Mouse (Mus musculus) Patski (cell line): ENCODE data around the gene Dzip1l. TPM values are rescaled to one million over a fixed set of nuclear protein-coding genes. Genes with fewer than 3 reads are reported as not detected.

ENCODE experiments used
- ATAC-seq: fragments of 100-300 bp; one replicate; pipeline ENCODE4 v1.8.0; 2021
- CTCF ChIA-PET: fragments of 350-600 bp; sonication (Branson Sonifier 250); formaldehyde crosslinking; loops from one replicate; lab custom pipeline; 2022; ENCODE audit warnings: inconsistent platforms; lab: Charles Lee
- POLR2A ChIA-PET: fragments of 350-600 bp; sonication (Branson Sonifier 250); formaldehyde crosslinking; loops from one replicate; lab custom pipeline; 2022; ENCODE audit warnings: antibody characterized with exemption, inconsistent platforms; lab: Charles Lee
- DNase-seq: peaks from one replicate; pipeline ENCODE4 v3.0.0-alpha.2; 2011; ENCODE audit warnings: low read depth, low spot score
- H3K27me3 ChIP-seq: fragments of 371-371 bp; one replicate; pipeline ENCODE4 v1.5.1; 2021
- CTCF ChIP-seq: fragments of 100-300 bp; IDR thresholded peaks from one replicate; pipeline ENCODE4 v1.5.1; 2021
- in situ Hi-C: fragments of 300-500 bp; cut with MboI; formaldehyde crosslinking; loops from 3 replicates; pipeline ENCODE4 v1.11.1; 2018; ENCODE audit warnings: low pct_unique_long_range_greater_than_20kb, mixed read lengths
- polyA plus RNA-seq: library from polyadenylated mRNA; unstranded; gene quantifications from one replicate; pipeline ENCODE4 v1.2.3, GENCODE M21; 2021

Gene Dzip1l
- polyA plus RNA-seq, 1 experiment from 2014 or later, result 27.8 TPM

GRCm38 (mm10) chr9:99622966-99623365 lies 6.3 kb upstream of the Dzip1l start:
- CTCF ChIA-PET, result no interaction called here
- TF ChIP-seq CTCF, result no peak
- in situ Hi-C loops, result no loop called here
- H3K27me3 ChIP-seq, result no peaks in the 10 kb centered on the region
- no peak for DNase-seq
- POLR2A ChIA-PET, result no interaction called here
- no peak for ATAC-seq

DNA sequence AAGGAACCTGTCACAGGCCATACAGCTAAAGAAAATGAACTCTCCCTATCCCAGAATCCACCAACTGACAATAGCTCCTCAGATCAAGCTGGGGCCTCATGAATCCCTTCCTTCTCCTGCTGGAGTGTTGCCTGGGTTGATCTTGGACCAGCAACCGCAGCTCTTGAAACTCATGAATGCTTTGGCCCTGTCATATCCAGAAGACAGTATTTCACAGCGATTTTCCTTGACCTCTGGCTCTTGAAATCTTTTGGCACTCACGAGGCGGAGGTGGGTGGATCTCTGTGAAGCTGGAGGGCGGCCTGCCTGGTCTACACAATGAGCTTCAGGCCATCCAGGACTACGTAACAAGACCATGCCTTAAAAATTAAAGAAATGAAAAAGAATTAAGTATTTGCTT lies 5.2 kb upstream of the Dzip1l start:
- ATAC-seq (no peak), DNase-seq (no peak)
- no peak for TF ChIP-seq CTCF
- POLR2A ChIA-PET, result no interaction called here
- CTCF ChIA-PET, result interaction anchor here (2.3 kb wide), 1 partner anchor 30 kb away, joined by 5 read pairs; no protein-coding TSS in a partner anchor
- in situ Hi-C loops, result no loop called here
- no peaks in the 10 kb centered on the region for H3K27me3 ChIP-seq

GRCm38 (mm10) chr9:99628581-99628980 lies 715 bp upstream of the Dzip1l start:
- CTCF ChIA-PET, result interaction anchor here (1.9 kb wide), 1 partner anchor 35 kb away, joined by 5 read pairs; no protein-coding TSS in a partner anchor
- ATAC-seq (no peak), DNase-seq (no peak)
- no peaks in the 10 kb centered on the region for H3K27me3 ChIP-seq
- POLR2A ChIA-PET, result interaction anchor here (1.5 kb wide), 1 partner anchor 41 kb away, joined by 3 read pairs; no protein-coding TSS in a partner anchor
- in situ Hi-C loops, result loop anchor here (5.0 kb wide), 1 partner anchor 36 kb away; no protein-coding TSS in a partner anchor
- no peak for TF ChIP-seq CTCF

DNA sequence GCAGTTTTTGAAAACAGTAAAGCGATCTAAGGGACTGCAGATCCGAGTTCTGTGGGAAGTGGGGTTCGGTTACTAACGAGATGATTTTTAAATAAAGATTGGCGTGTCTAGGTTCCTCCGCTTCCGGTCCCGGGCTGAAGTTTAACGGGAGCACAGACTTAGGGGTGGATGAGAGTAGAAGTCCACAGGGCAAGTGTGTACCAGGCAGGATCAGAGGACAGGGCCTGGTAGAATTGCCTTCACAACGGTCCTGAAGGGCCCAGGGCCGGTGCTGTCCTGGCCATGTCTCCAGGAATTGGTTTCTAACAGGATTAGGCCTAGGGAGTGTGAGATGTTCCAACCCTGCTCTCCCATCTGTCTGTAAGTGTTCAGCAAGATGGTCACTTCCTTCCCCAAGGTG lies 775 bp downstream of the Dzip1l start:
- no peaks in the 10 kb centered on the region for H3K27me3 ChIP-seq
- ChIA-PET CTCF (interaction anchor here (0.6 to 2.7 kb wide), 3 partner anchors 37 to 50 kb away, joined by 3 to 23 read pairs (median 5); no protein-coding TSS in a partner anchor), POLR2A (interaction anchor here (0.6 to 1.5 kb wide), 2 partner anchors 10 to 42 kb away, joined by 3 read pairs; no protein-coding TSS in a partner anchor)
- peak; percentile 11 for ATAC-seq
- DNase-seq, result no peak
- no peak for TF ChIP-seq CTCF
- in situ Hi-C loops, result no loop called here

GRCm38 (mm10) chr9:99630528-99631125 lies 1.3 kb downstream of the Dzip1l start:
- ChIA-PET CTCF (interaction anchor here (1.2 to 2.7 kb wide), 3 partner anchors 32 to 45 kb away, joined by 3 to 23 read pairs (median 13); no protein-coding TSS in a partner anchor), POLR2A (interaction anchor here (0.6 kb wide), 1 partner anchor 9 kb away, joined by 3 read pairs; no protein-coding TSS in a partner anchor)
- ATAC-seq (no peak), DNase-seq (peak; percentile 3)
- TF ChIP-seq CTCF, result no peak
- in situ Hi-C loops, result no loop called here
- H3K27me3 ChIP-seq, result no peaks in the 10 kb centered on the region

DNA sequence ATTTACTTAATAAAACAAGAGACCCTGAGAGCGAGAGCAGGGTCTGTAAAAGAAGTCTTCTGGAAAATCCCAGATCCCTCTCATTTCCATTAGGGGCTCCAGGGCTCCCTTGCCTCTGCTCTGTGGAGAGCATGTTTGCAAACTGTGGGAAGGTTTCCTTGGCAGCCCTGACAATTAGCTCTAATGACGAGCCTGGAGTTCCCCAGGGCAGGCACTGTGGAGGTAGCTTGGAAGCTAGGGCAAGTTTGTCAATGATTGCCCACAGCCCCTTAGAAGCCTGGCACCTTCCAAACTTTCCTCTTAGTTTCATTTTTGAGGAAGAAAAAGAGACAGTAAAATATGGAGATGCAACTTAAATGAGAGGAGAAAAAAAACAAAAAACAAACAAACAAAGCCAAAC lies 2.5 kb downstream of the Dzip1l start:
- peak; percentile 71 for ATAC-seq

DNA sequence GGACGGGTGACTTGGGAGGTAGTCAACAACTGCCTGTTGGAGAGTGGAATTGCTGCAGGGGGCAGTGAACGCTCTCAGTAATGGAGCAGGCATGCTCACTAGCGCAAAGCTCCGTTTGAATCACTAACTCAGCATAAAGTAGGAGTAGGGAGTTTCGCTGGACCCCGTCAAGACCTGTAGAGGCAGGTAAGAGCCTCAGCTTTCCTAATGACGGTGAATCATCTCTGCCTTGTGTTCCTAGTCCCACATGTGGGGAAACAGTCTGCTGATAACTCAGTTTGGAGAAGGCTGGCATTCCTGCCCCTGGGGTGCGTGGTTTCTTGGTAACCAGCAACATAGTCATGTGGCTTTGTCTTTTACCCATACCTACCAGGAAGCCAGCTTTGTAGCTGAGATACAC lies 3.0 kb downstream of the Dzip1l start:
- no peaks in the 10 kb centered on the region for H3K27me3 ChIP-seq
- in situ Hi-C loops, result no loop called here
- DNase-seq (peak; percentile 66), ATAC-seq (peak; percentile 56)
- TF ChIP-seq CTCF, result no peak
- ChIA-PET CTCF (interaction anchor here (1.2 to 2.7 kb wide), 7 partner anchors 15 to 45 kb away, joined by 3 to 23 read pairs (median 4); no protein-coding TSS in a partner anchor), POLR2A (no interaction called here)

More for the DNA sequence above, 2.5 kb downstream of the Dzip1l start:
- in situ Hi-C loops, result no loop called here
- DNase-seq, result peak; percentile 51
- H3K27me3 ChIP-seq, result no peaks in the 10 kb centered on the region
- POLR2A ChIA-PET, result interaction anchor here (0.5 kb wide), 1 partner anchor 19 kb away, joined by 4 read pairs; no protein-coding TSS in a partner anchor
- CTCF ChIA-PET, result interaction anchor here (1.2 to 2.7 kb wide), 8 partner anchors 15 to 47 kb away, joined by 3 to 23 read pairs (median 4); no protein-coding TSS in a partner anchor
- no peak for TF ChIP-seq CTCF

- no peak for TF ChIP-seq CTCF
- no peak for DNase-seq
- no peak for ATAC-seq
- in situ Hi-C loops, result no loop called here
- no peaks in the 10 kb centered on the region for H3K27me3 ChIP-seq
- ChIA-PET POLR2A (no interaction called here), CTCF (no interaction called here)
These were observed 7.5 kb downstream of the Dzip1l start for GRCm38 (mm10) chr9:99636776-99637175.

- TF ChIP-seq CTCF, result no peak
These were observed 7.9 kb downstream of the Dzip1l start for GRCm38 (mm10) chr9:99637227-99637626.

GRCm38 (mm10) chr9:99637736-99638135 lies 8.4 kb downstream of the Dzip1l start:
- in situ Hi-C loops, result no loop called here
- POLR2A ChIA-PET, result no interaction called here
- CTCF ChIA-PET, result interaction anchor here (1.1 kb wide), 1 partner anchor 50 kb away, joined by 3 read pairs; no protein-coding TSS in a partner anchor
- no peak for TF ChIP-seq CTCF
- ATAC-seq (no peak), DNase-seq (no peak)
- no peaks in the 10 kb centered on the region for H3K27me3 ChIP-seq

More at GRCm38 (mm10) chr9:99637227-99637626, 7.9 kb downstream of the Dzip1l start:
- no peaks in the 10 kb centered on the region for H3K27me3 ChIP-seq
- DNase-seq (no peak), ATAC-seq (no peak)
- ChIA-PET CTCF (interaction anchor here (1.1 kb wide), 1 partner anchor 50 kb away, joined by 3 read pairs; no protein-coding TSS in a partner anchor), POLR2A (no interaction called here)
- in situ Hi-C loops, result no loop called here

DNA sequence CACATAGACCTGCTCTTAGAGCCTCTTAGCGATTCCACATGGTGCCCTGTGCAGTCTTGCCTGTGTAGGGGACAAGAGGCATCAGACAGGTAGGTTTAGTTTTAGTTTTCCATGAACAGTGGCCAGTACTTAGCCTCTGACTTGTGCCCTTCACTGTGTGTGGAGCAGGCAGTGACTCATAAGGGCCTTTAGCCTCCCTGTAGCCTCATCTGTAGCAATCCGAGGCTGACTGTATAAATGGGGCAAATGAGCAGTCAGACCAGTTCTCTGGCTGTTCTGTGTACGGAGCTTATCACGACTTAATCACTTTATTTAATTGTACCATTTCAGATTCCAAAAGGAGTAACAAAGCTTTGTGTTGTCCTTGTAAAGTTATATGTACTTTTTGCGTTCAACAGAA lies 10.7 kb downstream of the Dzip1l start:
- no peak for DNase-seq
- in situ Hi-C loops, result no loop called here

More for the DNA sequence above, 10.7 kb downstream of the Dzip1l start:
- no peak for TF ChIP-seq CTCF
- no peaks in the 10 kb centered on the region for H3K27me3 ChIP-seq
- CTCF ChIA-PET, result no interaction called here
- POLR2A ChIA-PET, result interaction anchor here (0.6 kb wide), 1 partner anchor 10 kb away, joined by 3 read pairs; no protein-coding TSS in a partner anchor
- ATAC-seq, result no peak
